Comparison of ENCODE assay signal across 8 mouse cellular contexts in genomic region chr19:31663437-31664158, GRCm38 (mm10).
DNase-seq lines count a peak whose midpoint lies in the region; ATAC-seq and TF ChIP-seq lines count a peak whose summit lies in the region.

No protein-coding gene starts in this region.

- POLR2A ChIA-PET in Patski (lab: Charles Lee) = no interaction called here

- H3K4me2 ChIP-seq in forebrain, embryonic 12.5 days = peak overlapping the region; percentile 97
- H3K4me2 ChIP-seq in intestine, embryonic 16.5 days (ENCODE audit: low read depth, low read length) = peak overlapping the region; percentile 90
- H3K4me2 ChIP-seq in liver, embryonic 14.5 days (ENCODE audit: low read depth) = peak overlapping the region; percentile 59

- H3K9ac ChIP-seq in forebrain, embryonic 12.5 days = peak overlapping the region; percentile 62
- H3K9ac ChIP-seq in intestine, embryonic 16.5 days (ENCODE audit: low read depth, low read length) = peak overlapping the region; percentile 73
- no peak overlapping the region for H3K9ac ChIP-seq in liver, embryonic 14.5 days (replicated peaks)

- TF ChIP-seq EP300 in liver, embryonic 14.5 days (IDR thresholded peaks at IDR 0.05; ENCODE audit: low read depth) = no peak

- intact Hi-C loops in gastrocnemius, postnatal 14 days (cut with DNase I; ENCODE audit: low total_unique reads) = no loop called here

- DNase-seq in gastrocnemius, postnatal 14 days = peak; percentile 11
- no peak for DNase-seq in gastrocnemius, adult 18-20 months (ENCODE audit: low spot score)
- no peak for DNase-seq in Patski (ENCODE audit: low read depth, low spot score)
- no peak for DNase-seq in liver, embryonic 14.5 days (ENCODE audit: low read depth in 3 of 3, low spot score in 3 of 3)
- DNase-seq in right cerebral cortex, postnatal 10 days (ENCODE audit: low spot score in 2 of 2) = peak; percentile 51
- no peak for DNase-seq in thymus, adult 18-20 months

- no peak overlapping the region for H3K27ac ChIP-seq in forebrain, embryonic 12.5 days
- H3K27ac ChIP-seq in intestine, embryonic 16.5 days (ENCODE audit: low read length) = peak overlapping the region; percentile 77
- no peak overlapping the region for H3K27ac ChIP-seq in liver, embryonic 14.5 days

- WGBS in forebrain, embryonic 12.5 days = 4% methylated on average over 39 of the region's 39 CpGs
- WGBS in intestine, embryonic 16.5 days = 5% methylated on average over 39 of the region's 39 CpGs
- 9% methylated on average over 39 of the region's 39 CpGs for WGBS in liver, embryonic 14.5 days (ENCODE audit: insufficient replicate concordance)

- no peaks in the 10 kb centered on the region for H3K9me3 ChIP-seq in forebrain, embryonic 12.5 days
- no peaks in the 10 kb centered on the region for H3K9me3 ChIP-seq in intestine, embryonic 16.5 days (ENCODE audit: control insufficient read depth, low read length)
- no peaks in the 10 kb centered on the region for H3K9me3 ChIP-seq in liver, embryonic 14.5 days (ENCODE audit: control insufficient read depth, low read length)

- H3K36me3 ChIP-seq in forebrain, embryonic 12.5 days (replicated peaks) = no peaks in the 10 kb centered on the region
- no peaks in the 10 kb centered on the region for H3K36me3 ChIP-seq in intestine, embryonic 16.5 days (ENCODE audit: control insufficient read depth, insufficient read depth, low read length)
- H3K36me3 ChIP-seq in liver, embryonic 14.5 days (replicated peaks; ENCODE audit: control insufficient read depth, insufficient read depth, low read depth) = no peaks in the 10 kb centered on the region

- peaks cover 73% of the 10 kb centered on the region for H3K27me3 ChIP-seq in Patski
- no peaks in the 10 kb centered on the region; the same call in 1 of the 2 replicates for H3K27me3 ChIP-seq in forebrain, embryonic 12.5 days
- peaks cover 11% of the 10 kb centered on the region; the same call in 1 of the 2 replicates for H3K27me3 ChIP-seq in intestine, embryonic 16.5 days (replicated peaks; ENCODE audit: control insufficient read depth, insufficient read depth, low read length)
- H3K27me3 ChIP-seq in liver, embryonic 14.5 days (ENCODE audit: control insufficient read depth, insufficient read depth, low read length) = peaks cover 21% of the 10 kb centered on the region

- H3K4me1 ChIP-seq in forebrain, embryonic 12.5 days = peaks cover 19% of the 10 kb centered on the region
- H3K4me1 ChIP-seq in intestine, embryonic 16.5 days (ENCODE audit: control insufficient read depth, insufficient read depth, low read length) = 0 out of 2 replicates have a peak, but pooled peaks cover 3% of the 10 kb centered on the region
- no peaks in the 10 kb centered on the region for H3K4me1 ChIP-seq in liver, embryonic 14.5 days (replicated peaks; ENCODE audit: control insufficient read depth in 2 of 2, insufficient read depth in 2 of 2, low read length in 1 of 2)

- CTCF ChIA-PET in Patski (lab: Charles Lee) = interaction anchor here (1.2 kb wide), 1 partner anchor 728 kb away, joined by 3 read pairs; no protein-coding TSS in a partner anchor

- peak overlapping the region; percentile 66 for H3K4me3 ChIP-seq in forebrain, embryonic 12.5 days (replicated peaks)
- peak overlapping the region; percentile 63 for H3K4me3 ChIP-seq in intestine, embryonic 16.5 days (ENCODE audit: low read length)
- peak overlapping the region; percentile 40 to 42 for H3K4me3 ChIP-seq in liver, embryonic 14.5 days (ENCODE audit: insufficient read depth in 1 of 2, low read depth in 2 of 2, low read length in 2 of 2)

- ATAC-seq in Patski = peak; percentile 31
- ATAC-seq in forebrain, embryonic 12.5 days (ENCODE audit: low FRiP score) = peak; percentile 86
- peak; percentile 63 for ATAC-seq in intestine, embryonic 16.5 days
- ATAC-seq in liver, embryonic 14.5 days (ENCODE audit: insufficient read depth) = no peak

- in situ Hi-C loops in Patski (cut with MboI; ENCODE audit: low pct_unique_long_range_greater_than_20kb) = no loop called here

- TF ChIP-seq CTCF in Patski (IDR thresholded peaks at IDR 0.05) = no peak
- no peak for TF ChIP-seq CTCF in liver, embryonic 14.5 days (IDR thresholded peaks at IDR 0.05; ENCODE audit: low read depth)

Comparison
In these comparisons a context has a peak if more than half of its experiments do, and no peak if none do; other contexts are left out.
1. DNase-seq: peak in gastrocnemius, postnatal 14 days (single experiment) and right cerebral cortex, postnatal 10 days (2 of 2); none in gastrocnemius, adult 18-20 months (single experiment), Patski (single experiment), liver, embryonic 14.5 days (0 of 3) and thymus, adult 18-20 months (0 of 2).
2. Peak in every context shown above with its lines, with median percentiles within 50 percentile points of each other: H3K4me2 ChIP-seq and H3K4me3 ChIP-seq.